Mouse (Mus musculus) ES-Bruce4 (cell line): ENCODE data around the gene Clmn.

ENCODE experiments used
- CTCF ChIP-seq: IDR thresholded peaks from one replicate; pipeline ENCODE4 v1.8.1; 2011; ENCODE audit warnings: low read depth, low read length
- POLR2A ChIP-seq: IDR thresholded peaks from one replicate; pipeline ENCODE4 v1.8.1; 2011; ENCODE audit warnings: low read length; ENCODE audit not compliant: insufficient read depth

GRCm38 (mm10) chr12:104881518-104882060 is 16.7 kb upstream of the Clmn start:
- TF ChIP-seq POLR2A (no peak), CTCF (no peak)
